Mouse (Mus musculus): Measurements from ENCODE around the gene Slc44a5. TPM values are rescaled to one million over a fixed set of nuclear protein-coding genes. Genes with fewer than 3 reads are reported as not detected.

Slc44a5 gene
- under 1 TPM; 0.05 to 0.14 TPM for total RNA-seq (2021)

DNA sequence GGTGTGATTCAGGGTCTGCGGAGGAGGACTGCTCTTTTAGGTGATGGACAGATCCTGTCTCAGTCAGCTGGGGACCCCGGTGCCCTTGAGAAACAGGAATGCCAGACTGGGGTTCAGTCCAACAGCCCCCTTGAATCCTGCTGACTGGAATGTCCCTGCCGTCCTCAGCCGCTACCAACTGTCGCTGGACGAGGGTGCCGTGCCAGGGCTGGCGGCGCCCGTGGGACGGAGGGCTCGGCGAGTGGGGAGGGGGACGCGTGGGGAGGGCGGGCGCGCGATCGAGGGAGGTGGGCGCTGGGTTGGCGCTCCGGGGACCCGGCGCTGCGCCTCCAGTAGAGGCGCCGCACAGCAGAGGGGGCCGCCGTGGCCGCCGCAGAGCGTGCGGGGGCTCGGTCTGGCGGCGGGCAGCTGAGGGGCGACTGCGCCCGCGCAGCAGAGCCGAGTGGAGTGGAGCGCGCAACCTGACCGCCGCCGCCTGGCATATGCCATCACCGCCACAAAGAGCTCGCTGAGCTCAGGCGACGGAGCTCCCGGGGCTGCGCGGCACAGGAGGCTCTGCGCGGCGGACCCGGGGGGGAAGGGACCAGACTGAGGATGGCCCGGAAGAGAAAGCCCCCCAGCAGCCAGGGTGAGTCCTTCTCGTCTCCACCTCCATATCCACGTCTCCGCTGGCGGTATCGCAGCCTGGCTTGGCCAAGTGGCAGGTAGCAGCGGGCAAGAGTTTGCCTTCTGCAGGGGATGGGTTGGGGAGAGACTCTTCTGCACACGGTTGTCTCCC, at the start of gene Slc44a5:
TSS of gene Slc44a5 (plus strand) at position 266 of the 778 bp plus-strand sequence.
- no peak for DNase-seq (ENCODE audit: low spot score)
- intact Hi-C loops (cut with DNase I), result no loop called here

DNA sequence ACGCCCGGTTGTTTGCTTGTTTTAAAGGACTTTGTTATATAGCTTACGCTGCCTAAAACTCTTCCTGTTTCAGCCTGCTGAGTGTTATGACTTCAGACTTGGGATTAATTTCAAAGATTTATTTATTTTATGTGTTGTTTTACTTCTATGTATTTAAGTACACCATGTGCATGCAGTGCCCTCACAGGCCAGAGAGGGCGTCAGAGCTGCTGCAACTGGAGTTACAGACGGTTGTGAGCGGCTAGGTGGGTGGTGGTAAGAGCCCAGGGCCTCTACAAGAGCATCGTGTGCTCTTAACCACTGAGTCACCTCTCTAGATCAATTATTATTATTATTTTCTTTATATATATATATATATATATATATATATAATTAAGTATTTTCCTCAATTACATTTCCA, 46.9 kb upstream of the Slc44a5 start:
- no peak for DNase-seq (ENCODE audit: low spot score)
- intact Hi-C loops (cut with DNase I), result no loop called here

DNA sequence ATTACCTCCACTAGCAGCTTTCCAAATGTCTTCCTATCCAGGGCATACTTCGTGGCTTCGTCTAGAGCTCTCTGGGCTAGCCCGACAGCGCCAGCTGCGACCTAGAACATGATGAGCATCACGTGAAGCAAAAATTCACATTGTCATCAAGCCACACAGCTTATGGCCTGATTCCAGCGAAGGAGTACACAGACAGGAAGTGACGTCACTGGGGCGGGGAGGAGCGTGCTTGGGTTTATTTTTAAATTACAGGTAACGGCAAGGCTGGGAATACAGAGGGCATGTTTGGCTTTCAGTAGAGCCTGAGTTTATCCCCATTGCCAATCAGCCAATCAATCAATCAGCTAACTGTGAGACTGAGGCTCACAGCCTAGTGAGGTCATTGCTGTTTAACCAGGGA, 43.7 kb upstream of the Slc44a5 start:
- DNase-seq (ENCODE audit: low spot score), result no peak
- intact Hi-C loops (cut with DNase I), result no loop called here

DNA sequence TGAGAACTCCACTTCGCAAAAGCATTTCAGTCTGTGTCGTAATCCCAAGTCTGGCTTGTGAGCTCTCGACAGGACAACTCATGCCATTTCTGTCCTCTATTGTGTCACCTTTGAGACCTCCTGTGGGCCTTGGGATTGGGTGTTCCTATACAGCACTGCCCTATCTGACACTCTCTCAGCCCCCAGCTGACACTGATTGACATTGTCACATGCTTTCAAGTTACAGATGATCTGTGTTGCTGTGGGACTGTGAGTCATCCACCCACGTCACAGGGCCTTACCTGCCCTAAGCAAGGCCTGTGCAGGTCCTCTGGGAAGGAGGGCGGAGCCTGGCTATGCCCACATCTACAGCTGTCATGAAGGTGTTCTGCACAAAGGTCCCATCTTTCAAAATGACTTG, 40.8 kb upstream of the Slc44a5 start:
- intact Hi-C loops (cut with DNase I), result no loop called here

DNA sequence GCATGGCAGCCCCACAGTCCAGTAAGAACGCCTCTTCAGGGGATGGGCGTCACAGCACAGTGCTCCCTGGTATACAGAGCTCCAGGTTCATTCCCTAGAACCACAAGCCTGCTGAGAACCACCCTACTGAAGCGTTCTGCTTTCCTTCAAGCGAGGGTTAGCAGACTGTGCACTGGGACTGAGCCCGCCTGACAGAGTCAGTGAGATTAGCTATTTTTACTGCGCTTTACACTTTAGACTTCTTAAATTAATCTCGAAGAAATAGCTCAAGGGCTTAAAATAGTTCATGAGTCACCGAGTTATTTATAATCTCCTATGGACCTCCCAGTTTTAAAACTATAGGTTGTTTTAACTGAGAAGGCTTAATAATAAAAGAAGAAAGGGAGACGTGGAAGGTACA, 37.4 kb upstream of the Slc44a5 start:
- DNase-seq (ENCODE audit: low spot score), result no peak
- intact Hi-C loops (cut with DNase I), result no loop called here

More for the DNA sequence above, 40.8 kb upstream of the Slc44a5 start:
- DNase-seq (ENCODE audit: low spot score), result no peak

DNA sequence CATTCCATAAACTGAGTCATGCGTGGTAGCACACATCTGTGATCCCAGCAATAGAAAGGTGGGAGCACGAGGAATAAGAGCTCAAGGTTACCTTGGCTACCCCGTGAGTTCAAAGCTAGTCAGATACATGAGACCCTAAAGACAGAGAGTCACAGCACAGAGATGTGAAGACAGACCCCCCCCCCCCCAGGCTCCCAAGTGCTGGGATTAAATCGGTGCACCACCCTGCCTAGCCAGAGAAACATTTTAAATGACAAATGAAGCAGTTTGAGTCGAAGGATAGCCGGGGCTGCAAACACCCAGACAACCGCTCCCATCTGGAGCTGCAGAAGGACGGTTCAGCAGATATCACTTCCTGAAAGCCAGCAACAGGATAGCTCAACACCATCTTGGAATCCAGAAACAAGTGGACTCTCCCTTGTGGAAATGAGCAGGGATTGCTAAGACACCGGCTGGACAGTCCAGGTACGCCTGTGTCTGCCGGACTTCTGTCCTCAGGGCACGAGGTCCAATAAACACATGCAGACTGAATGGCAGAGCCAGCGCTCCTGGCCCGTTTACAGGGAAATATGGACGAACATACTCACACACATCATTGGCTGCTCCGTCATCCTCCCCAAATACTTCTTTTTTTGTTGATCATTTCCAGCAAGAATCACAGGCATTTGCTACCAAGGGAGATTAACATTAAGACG, 36.0 kb upstream of the Slc44a5 start:
- DNase-seq (ENCODE audit: low spot score), result no peak
- intact Hi-C loops (cut with DNase I), result no loop called here

DNA sequence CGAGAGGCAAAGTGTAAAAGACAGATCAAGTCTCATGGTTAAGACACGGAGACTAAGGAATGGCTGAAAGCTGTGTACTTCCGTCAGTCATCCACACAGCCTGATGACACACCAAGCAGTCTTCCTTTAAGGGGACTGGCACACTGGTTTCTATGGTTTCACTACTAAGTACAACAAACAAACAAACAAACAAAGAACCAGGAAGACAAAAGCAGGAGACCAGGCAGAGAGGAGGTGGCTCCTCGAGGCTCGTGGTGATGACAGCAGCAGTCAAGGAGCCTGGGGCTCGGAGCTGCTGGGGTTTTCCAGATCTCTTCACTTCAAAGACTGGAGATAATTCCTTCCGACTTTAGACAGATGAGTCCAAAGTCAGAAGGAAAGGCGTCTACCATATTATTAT, 33.2 kb upstream of the Slc44a5 start:
- intact Hi-C loops (cut with DNase I), result no loop called here
- no peak for DNase-seq (ENCODE audit: low spot score)

DNA sequence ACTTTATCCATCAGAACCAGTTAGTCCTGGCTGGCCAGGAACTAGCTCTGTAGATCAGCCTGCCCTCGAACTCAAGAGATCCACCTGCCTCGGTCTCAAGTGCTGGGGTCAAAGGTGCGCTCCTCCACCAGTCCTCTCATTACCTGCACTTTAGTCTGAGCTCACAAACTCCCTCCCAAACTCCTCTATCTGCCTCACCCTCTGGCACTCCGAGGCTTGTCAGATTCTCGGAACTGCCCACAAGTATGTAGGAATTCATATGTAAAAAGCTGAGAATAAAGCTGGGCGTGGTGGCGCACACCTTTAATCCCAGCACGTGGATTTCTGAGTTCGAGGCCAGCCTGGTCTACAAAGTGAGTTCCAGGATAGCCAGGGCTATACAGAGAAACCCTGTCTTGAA, 32.8 kb upstream of the Slc44a5 start:
- no peak for DNase-seq (ENCODE audit: low spot score)
- intact Hi-C loops (cut with DNase I), result no loop called here

DNA sequence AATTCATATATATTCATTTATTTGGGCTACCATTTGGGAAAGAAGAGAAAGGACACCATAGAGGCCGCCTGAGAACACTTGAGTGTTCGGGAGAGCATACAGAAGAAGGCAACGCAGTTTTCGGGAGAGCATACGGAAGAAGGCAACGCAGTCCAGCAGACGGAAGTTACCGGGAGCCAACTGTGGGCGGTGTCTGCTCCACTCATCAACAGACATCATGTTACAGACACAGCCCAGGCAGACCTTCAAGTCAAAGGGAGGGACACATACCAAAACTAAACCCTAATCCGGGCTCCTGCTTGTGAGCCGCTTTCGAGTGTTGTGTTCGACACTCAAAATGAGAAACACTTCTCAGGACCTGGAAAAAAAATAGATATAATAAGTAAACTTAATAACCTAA, 31.6 kb upstream of the Slc44a5 start:
- DNase-seq (ENCODE audit: low spot score), result no peak
- intact Hi-C loops (cut with DNase I), result loop anchor here (2.0 kb wide), 1 partner anchor 29 kb away; the partner anchor contains the start of gene Rabggtb

DNA sequence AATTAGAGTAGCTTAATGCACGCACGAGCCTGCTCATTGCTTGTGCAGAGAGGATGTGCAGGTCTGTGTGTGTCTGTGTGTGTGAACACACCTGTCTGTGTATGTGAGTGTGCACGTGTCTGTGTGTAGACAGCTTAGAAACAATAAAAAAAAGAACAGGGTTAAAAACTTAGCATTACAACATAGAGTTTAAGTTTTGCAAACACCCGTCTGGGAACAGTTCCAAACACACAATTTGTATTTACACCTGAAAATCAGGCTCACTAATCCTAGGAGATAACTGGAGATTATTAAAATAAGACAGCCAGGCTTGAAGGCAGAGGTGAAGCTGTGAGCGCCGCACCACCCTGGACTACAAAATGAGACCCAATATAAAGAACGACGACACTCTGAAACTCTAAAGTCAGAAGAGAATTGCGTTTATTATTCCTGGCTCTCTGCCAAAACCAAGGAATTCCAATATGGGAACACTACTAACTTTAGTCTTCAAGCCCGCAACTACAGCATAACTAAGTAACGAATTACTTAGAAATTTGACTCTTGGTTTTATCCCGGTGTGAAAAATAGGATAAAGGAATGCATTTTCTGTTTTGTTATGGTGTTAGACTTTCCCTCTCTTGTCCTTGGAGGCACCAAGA, 30.1 kb upstream of the Slc44a5 start:
- intact Hi-C loops (cut with DNase I), result loop anchor here (2.0 kb wide), 1 partner anchor 30 kb away; the partner anchor contains the start of gene Rabggtb
- DNase-seq (ENCODE audit: low spot score), result no peak

DNA sequence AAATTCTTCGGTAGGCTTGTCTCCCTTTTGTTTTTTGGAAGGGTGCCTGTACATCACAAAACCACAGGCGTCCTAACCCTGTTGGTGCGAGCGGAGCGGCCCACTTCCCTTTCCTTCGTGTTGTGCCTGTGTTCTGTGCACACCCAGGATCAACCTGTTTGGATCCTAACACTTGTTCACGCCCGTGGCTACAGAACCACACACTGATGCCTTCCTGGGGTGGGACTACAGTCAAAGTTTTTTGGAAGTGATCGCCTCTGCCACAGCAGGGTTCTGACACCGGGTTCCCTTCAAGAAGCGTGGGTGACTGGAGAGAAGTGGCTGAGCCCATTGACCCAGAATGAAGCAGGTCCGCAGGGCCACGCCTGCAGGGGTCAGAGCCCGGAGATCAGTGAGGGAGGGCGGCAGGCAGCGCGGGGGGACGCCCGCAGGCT, 29.3 kb upstream of the Slc44a5 start:
- intact Hi-C loops (cut with DNase I), result loop anchor here (2.0 kb wide), 1 partner anchor 31 kb away; the partner anchor contains the start of gene Rabggtb
- no peak for DNase-seq (ENCODE audit: low spot score)

DNA sequence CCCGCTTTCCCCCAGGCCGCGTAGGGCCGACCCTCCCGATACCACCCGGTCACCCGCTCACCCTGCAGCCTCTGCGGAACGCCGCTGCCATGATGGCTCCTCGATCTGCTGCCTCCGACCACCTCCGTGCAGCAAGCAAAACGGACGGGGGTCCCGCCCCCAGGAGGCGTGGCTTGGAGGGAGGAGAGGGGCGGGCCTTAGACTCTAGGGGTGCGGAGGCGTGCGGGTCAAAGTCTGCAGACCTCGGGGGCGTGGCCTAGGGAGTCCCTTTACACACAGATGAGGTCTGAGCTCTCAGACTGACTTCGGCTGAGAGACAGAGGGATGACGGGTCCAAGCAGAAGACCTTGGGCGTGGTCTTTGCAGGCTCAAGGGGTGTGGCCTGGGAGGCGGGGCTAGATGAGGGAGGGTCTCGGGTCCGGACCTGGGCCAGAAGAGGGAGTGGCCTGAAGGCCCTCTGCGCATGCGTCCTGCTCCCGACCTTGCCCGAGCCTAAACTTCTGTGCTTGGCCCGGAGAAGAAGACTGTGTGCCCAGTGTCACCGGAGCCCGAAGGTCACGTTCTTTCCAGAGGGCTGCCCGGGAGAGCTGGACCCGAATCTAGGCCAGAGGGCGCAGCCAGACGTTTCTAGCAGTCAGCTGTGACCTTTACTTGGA, 28.8 kb upstream of the Slc44a5 start, which contains the start of gene Acadm:
TSS of gene Acadm (minus strand) at position 298 of the 656 bp plus-strand sequence.
- DNase-seq (ENCODE audit: low spot score), result peak; percentile 97
- intact Hi-C loops (cut with DNase I), result no loop called here

DNA sequence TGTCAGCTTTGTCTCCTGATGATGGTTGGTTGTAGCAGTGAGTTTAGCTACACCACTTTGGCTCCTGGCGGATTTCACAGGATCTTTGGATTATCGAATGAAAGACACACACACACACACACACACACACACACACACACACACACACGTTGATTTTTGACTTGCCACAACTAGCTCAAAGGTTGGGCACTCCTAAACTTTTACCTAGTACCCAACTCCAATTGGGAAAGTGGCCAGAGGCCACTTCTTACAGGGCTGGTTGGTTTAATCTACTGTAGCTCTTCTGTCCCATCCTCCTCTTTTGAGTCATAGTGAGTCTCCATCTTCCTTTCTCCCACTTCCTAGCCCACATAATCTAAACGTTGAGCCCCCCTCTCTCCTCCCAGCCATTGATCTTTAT, 26.0 kb upstream of the Slc44a5 start:
- DNase-seq (ENCODE audit: low spot score), result no peak
- intact Hi-C loops (cut with DNase I), result no loop called here

DNA sequence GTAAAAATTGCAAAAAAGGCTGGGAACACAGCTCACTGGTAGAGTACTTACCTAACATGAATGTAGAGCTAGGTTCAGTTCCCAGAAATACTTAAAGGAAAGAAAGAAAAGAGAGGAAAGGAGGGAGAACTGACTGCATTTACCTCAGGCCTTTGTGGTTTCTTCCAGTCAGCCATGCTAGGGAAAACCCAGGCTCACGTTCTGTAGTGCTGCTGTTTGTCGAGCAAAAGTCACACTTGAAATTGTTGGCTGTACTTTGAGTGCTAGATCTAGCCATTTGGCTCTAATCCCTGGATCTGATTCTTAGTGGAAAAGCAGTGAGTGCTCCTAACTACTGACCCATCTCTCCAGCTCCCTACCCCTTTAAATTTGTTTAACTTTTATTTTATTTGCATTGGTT, 25.1 kb upstream of the Slc44a5 start:
- intact Hi-C loops (cut with DNase I), result no loop called here
- DNase-seq (ENCODE audit: low spot score), result no peak

DNA sequence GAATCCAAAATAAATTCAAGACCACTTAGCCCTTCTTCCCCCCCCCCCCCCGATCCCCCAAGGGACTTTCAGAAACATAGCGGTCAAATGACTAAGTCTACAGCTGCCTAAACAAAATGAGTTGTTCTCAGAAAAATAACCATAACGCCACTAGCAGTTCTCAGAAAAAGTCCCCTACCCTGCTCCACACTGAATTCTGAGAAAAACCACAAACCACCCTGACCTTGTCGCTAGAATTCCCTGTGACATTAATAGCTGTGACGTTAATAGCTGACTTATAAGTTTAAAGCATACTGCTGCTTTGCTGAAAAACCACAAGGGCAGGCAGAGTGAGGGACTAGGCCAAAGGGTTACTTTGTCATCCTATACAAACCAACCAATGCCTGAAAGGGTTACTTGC, 15.3 kb upstream of the Slc44a5 start:
- intact Hi-C loops (cut with DNase I), result no loop called here
- DNase-seq (ENCODE audit: low spot score), result no peak

DNA sequence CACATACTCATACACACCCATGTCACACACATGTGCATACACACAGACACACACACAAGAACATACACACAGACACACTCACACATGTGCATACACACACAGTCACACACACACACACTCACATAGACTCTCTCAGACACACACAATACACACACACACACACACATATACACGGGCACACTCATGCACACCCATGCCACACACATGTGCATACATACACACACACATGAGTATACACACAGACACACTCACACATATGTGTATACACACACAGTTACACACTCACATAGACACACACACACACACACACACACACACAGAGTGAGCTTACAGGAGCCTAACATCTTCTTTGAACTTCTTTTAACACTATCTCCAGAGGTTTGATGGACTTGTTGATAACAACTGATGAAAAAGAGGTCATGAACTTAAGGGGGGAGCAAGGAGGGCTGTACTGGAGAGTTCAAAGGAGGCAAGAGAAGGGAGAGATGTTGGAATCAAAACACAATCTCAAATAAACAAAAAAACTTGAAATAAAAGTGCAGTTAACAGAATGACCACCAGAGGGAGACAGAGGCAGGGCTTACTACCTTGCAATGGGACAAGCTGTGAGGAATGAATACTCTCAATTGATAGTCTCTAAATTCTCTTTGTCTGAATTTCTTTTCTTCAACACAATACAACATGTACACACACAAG, 14.1 kb upstream of the Slc44a5 start:
- intact Hi-C loops (cut with DNase I), result loop anchor here (1.0 kb wide), 1 partner anchor 267 kb away; no protein-coding TSS in a partner anchor
- no peak for DNase-seq (ENCODE audit: low spot score)

DNA sequence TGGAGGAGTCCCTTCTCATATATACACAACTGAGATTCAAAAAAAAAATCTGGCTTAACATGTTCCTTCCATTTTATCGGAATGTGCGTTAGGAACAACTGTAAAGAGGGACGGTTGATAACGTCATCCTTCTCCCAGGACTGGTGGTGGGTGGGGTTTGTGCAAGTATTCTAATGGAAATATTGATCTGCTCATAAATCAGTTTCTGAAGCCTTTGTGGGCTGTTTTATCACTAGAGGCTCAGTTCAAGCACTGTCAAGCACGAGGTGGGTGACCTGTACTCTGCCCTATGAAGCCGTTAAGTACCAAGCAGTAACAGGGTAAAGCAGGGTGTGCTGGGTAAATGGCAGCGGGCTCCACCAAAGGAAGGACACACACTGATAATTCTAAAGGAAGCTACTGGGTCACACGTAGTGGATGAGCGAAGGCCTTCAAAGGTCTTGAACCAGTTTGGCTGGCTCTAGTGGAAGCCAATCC, 13.5 kb upstream of the Slc44a5 start:
- DNase-seq (ENCODE audit: low spot score), result no peak
- intact Hi-C loops (cut with DNase I), result loop anchor here (1.0 kb wide), 1 partner anchor 267 kb away; no protein-coding TSS in a partner anchor

DNA sequence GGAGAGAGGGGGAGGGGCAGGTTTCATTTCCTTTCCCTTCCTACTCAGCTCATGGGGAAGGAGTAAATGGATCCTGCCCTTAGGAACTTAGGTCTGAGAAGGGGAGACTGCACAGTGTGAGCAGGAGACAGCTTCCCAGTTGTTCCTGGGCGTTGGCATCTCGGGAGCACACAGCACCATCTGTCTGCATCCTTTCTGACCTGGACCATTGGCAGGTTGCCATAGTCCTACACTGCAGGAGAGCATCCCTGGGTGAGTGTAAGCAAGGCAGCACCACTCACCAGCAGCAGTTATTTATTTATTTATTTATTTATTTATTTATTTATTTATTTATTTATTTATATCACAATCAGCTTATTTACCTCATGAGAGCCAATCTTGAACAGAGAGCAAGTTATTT, 12.4 kb upstream of the Slc44a5 start:
- intact Hi-C loops (cut with DNase I), result no loop called here
- no peak for DNase-seq (ENCODE audit: low spot score)

DNA sequence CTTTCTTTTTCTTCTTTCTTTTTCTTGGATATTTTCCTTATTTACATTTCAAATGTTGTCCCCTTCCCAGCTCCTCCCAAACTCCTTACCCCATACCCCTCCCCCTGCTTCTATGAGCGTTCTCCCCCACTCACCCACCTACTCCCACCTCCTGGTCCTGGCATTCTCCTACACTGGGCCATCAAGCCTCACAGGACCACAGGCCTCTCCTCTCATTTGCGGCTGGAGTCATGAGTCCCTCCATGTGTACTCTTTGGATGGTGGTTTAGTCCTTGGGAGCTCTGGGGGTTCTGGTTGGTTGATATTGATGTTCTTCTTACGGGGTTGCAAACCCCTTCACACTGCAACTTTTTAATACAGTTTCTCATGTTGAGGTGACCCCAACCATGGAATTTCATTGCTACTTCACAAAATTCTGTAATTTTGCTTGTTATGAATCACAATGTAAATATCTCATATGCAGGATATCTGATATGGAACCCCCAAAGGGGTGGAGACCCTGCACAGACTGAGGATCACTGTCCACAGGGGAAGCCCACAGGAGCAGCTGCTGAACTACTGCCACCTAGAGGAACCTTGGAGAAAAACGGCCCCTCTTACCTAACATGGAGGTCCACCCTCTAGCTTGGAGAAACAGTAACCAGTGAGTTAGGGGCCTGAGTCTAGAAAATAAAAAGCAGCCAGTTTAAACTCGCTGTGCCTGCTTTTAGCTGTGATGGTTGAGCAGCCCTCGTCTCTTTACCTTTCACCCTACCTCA, 11.4 kb upstream of the Slc44a5 start:
- intact Hi-C loops (cut with DNase I), result no loop called here
- no peak for DNase-seq (ENCODE audit: low spot score)

Measured in heart, postnatal 25 days (tissue).